Mouse (Mus musculus): Measurements from ENCODE around the gene Ctrb1.

Ctrb1 gene

GRCm38 (mm10) chr8:111690960-111691445 is at the start of gene Ctrb1:
Gene Ctrb1 (minus strand): TSS chr8:111691010.
- DNase-seq (ENCODE audit: low read depth, low spot score) = no peak

GRCm38 (mm10) chr8:111740301-111740711 is 49.5 kb upstream of the Ctrb1 start:
- no peak for DNase-seq (ENCODE audit: low read depth, low spot score)

- DNase-seq (ENCODE audit: low read depth, low spot score) = peak; percentile 40
These were observed 48.8 kb upstream of the Ctrb1 start for GRCm38 (mm10) chr8:111739604-111740003.

- no peak for DNase-seq (ENCODE audit: low read depth, low spot score)
These were observed 48.1 kb upstream of the Ctrb1 start for GRCm38 (mm10) chr8:111738867-111739266.

- no peak for DNase-seq (ENCODE audit: low read depth, low spot score)
These were observed 45.5 kb upstream of the Ctrb1 start for GRCm38 (mm10) chr8:111736321-111736720.

GRCm38 (mm10) chr8:111735791-111736190 is 45.0 kb upstream of the Ctrb1 start:
- no peak for DNase-seq (ENCODE audit: low read depth, low spot score)

GRCm38 (mm10) chr8:111735335-111735761 is 44.5 kb upstream of the Ctrb1 start:
- no peak for DNase-seq (ENCODE audit: low read depth, low spot score)

- DNase-seq (ENCODE audit: low read depth, low spot score) = no peak
These were observed 43.6 kb upstream of the Ctrb1 start for GRCm38 (mm10) chr8:111734244-111734960.

GRCm38 (mm10) chr8:111733581-111734243 is 42.9 kb upstream of the Ctrb1 start:
- DNase-seq (ENCODE audit: low read depth, low spot score) = no peak

GRCm38 (mm10) chr8:111732406-111733085 is 41.7 kb upstream of the Ctrb1 start:
- no peak for DNase-seq (ENCODE audit: low read depth, low spot score)

GRCm38 (mm10) chr8:111732004-111732403 is 41.2 kb upstream of the Ctrb1 start:
- DNase-seq (ENCODE audit: low read depth, low spot score) = peak; percentile 61

GRCm38 (mm10) chr8:111731231-111731977 is 40.6 kb upstream of the Ctrb1 start:
- no peak for DNase-seq (ENCODE audit: low read depth, low spot score)

GRCm38 (mm10) chr8:111729233-111730170 is 38.7 kb upstream of the Ctrb1 start:
- DNase-seq (ENCODE audit: low read depth, low spot score) = no peak

GRCm38 (mm10) chr8:111728481-111728880 is 37.7 kb upstream of the Ctrb1 start:
- no peak for DNase-seq (ENCODE audit: low read depth, low spot score)

GRCm38 (mm10) chr8:111727553-111727952 is 36.7 kb upstream of the Ctrb1 start:
- DNase-seq (ENCODE audit: low read depth, low spot score) = no peak

- no peak for DNase-seq (ENCODE audit: low read depth, low spot score)
These were observed 35.5 kb upstream of the Ctrb1 start for GRCm38 (mm10) chr8:111726102-111726900.

- no peak for DNase-seq (ENCODE audit: low read depth, low spot score)
These were observed 34.5 kb upstream of the Ctrb1 start for GRCm38 (mm10) chr8:111725341-111725740.

GRCm38 (mm10) chr8:111720115-111720544 is 29.3 kb upstream of the Ctrb1 start:
- no peak for DNase-seq (ENCODE audit: low read depth, low spot score)

- no peak for DNase-seq (ENCODE audit: low read depth, low spot score)
These were observed 28.1 kb upstream of the Ctrb1 start for GRCm38 (mm10) chr8:111718937-111719336.

- no peak for DNase-seq (ENCODE audit: low read depth, low spot score)
These were observed 27.1 kb upstream of the Ctrb1 start for GRCm38 (mm10) chr8:111717866-111718265.
